Mouse (Mus musculus) CD8-positive naive resting alpha-beta T cell, adult 2 months (primary cell): ENCODE results near the gene Atp5d.

Experiments
- DNase-seq, 2 experiments: peaks; one replicate each; pipeline ENCODE4 v3.0.0; 2022; ENCODE audit warnings: low read depth in 2 of 2, low spot score in 2 of 2

Gene Atp5d

DNA sequence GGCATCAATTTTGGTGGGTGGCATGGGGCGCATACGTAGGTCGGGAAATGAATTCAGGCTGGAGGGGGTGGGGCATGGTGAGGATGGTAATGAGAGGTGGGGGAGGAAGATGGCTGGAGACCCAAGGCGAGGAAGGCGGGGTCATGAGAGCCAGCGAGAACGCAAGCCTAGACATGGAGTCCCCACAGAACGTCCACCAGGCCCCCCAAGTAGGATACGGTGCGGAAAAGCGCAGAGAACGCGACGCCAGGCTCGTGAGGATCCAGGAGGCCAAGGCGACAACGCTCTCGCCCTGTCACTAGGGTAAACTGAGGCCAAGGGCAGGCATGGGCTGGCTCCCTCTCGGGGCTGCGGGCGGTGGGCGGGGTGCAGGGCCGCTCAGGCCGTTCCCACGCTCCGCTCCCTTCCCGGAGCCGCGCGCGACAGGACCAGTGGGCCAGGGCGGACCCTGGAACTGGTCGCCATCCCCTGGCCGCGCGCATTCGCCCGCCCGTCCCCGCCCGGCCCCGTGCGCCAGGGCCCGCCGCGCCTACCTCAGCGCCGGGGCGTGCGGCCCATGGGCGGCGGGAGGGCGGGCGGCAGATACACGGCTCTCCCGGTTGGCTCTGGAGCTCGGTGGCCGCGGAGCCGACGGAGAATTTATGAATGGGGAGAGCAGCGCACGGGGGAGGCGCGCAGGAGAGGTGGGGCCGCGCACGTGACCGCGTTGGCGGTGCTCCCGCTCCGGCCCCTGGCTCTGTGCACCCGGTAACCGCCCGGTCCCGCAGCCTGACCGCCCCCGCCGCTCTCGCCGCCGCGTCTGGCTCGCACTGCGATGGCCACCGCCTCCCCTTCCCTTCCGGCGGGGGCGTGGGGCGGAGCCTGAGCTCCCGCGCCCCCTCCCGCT is at the start of gene Atp5d:
TSS of gene Atp5d (plus strand) at position 80 of the 886 bp plus-strand sequence.
- peak in 1 of 2 experiments; percentile 21 for DNase-seq

DNA sequence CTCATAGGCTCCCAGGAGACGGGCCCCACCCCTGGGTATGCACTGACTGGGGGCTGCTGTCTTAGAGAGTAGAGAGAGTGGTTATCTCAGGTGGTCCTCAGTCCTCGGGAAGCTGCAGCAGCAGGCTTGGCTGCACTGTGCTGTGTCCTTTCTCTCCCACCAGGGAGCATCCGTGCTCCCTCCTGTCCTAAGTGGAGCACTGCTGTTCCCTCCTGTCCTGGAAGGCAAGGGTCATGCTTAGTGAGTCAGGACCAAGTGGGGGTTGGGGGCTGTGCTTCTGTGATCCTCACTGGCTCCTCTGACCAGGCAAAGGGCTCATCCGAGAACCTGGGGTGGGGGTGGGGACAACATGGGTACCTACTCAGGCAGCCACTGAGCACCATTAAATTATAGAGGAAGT is 49.3 kb upstream of the Atp5d start:
- DNase-seq, result no peak

DNA sequence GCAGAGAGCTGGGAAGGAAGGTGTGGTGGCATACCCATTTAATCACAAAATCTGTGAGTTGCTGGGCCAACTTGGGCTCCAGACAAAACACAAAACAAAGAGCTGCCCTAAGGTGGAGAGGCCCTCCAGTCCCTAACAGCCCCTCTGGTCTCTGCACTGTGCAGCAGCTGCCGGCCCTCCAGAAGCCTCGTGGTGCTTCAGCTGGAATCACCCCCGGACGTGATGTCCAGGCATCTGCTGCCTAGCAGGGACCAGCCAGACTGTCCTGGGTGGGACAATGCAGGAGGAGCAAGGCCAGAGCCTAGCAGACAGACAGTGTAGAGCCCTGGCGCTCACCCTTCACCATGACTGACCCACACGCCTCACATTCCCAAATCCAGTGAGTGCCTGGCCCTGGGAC is 46.9 kb upstream of the Atp5d start:
- DNase-seq, result no peak

DNA sequence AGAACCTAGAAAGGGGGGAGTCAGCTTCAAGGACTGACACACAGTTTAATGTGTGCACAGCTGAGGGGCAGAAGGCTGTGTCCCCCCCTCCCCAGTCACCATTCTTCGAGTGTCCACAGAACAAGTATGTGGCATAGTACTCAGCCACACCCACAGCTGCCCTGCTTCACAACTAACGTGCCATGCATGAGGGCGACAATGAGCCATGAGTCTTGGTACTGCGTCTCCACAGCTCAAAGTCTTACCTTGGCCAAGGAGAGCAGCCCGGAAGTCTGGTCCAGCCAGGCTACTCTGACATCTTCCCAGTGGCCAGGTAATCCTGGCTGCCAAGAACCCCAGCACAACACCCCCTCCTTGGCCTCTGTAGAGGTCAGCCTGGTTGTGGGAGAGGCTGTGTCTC is 45.7 kb upstream of the Atp5d start:
- no peak for DNase-seq

DNA sequence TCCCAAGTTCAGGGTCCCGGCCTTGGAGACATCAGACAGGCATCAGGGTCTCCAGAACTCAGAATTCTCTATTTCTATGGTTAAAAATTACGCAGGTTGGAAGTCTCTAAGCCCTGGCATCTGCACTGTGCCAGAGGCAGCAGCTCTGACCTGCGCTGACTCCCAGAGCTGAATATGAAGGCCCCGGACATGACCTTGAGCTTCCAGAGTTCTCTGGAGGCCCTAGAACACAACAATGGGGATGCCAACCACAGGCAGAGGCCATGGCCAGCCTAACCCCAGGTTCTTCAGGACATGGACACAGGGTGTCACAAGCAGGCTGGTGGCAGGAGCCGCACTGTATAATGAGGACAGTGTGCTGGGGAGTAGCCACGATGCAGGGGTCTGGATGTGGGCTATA is 44.3 kb upstream of the Atp5d start:
- DNase-seq, result no peak

DNA sequence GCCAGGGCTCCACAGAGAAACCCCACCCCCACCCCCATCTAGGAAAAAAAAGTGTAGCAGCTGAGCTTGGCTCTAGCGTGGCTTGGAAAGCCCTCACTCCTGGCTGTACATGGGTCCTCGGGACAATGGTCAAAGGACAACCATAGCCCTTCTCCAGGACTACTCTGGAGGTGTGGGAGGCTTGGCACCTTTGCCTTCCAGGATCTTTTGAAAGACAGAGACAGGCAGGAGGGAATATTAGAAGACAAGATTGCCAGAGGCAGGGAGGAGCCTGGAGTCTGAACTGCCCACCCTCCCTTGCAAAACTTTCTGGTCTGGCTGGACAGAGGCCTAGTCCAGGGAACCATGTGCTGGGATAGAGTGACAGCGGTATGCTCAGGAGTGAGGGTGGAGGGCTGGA is 43.7 kb upstream of the Atp5d start:
- DNase-seq, result no peak

DNA sequence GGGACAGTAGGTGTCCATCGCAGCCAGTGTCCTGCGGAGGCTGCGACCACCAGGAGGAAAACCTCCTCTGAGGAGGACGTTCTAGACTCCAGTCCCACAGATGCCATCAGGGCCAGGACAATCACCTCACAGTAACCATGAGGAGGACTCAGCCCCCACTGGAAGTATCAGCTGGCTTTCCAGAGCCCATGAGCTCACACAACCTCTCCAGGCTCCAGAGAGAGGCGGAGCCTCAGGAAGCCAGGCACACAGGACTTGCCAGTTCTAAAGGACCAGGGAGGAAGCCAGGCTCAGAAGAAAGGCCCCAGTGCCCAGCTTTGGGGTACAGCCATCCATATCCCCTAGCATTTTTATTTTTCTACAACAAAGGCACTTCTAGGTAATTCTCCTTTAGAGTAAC is 42.9 kb upstream of the Atp5d start:
- DNase-seq, result no peak

DNA sequence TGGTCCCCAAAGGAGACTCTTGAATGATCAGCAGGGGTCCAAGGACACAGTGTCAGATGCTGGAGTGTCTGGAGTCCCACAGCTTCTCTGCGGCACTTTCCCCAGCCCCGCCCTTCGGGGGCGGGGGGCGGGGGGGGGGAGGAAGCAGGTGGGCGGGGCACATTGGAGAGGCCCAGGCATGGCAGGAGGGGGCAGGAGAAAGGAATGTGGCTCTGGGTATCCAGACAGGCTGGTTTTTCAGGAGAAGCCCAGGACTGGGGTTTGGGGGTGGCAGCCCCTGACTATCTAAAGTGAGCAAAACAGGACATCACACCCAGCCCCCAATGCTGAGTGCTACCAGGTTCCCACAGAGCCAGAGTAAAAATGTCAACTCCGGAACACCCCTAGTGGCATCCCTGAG is 41.2 kb upstream of the Atp5d start:
- DNase-seq, result no peak

DNA sequence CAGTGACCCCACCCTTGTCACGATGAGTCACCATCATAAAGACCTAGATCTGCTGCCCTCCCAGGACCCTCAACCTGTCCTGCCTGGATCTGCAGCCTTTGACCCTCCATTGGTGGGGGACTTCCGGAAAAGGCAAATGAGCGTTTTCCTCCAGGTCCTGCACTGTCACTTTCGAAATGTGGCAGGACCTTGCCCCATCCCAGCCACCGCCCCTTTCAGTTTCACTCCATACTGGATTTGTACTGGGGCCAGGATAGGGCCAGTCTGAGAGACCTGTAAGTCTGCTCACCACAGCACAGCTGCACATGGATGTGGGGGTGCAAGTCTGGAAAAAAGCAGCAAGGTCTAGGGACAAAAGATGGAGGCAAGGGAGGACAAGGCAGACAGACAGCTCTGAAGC is 39.8 kb upstream of the Atp5d start:
- no peak for DNase-seq

DNA sequence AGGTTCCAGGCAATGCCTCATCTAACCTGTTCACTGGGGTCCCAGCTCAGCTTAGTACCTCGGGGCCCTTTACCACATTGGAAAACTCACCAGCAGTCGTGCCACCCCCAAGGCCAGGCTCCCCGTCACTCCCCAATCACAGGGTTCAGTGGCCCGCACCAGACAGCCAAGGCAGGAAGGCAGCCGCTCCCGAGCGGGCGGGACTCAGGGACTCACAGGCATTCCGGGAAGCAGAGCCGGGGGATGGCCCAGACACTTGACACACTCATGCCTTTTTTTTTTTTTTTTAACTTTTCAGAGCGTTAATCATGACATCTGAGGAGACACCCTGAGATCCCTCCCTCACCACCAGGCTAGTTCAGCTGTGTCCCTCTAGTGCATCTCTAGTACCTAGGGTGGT is 37.5 kb upstream of the Atp5d start:
- DNase-seq, result no peak

DNA sequence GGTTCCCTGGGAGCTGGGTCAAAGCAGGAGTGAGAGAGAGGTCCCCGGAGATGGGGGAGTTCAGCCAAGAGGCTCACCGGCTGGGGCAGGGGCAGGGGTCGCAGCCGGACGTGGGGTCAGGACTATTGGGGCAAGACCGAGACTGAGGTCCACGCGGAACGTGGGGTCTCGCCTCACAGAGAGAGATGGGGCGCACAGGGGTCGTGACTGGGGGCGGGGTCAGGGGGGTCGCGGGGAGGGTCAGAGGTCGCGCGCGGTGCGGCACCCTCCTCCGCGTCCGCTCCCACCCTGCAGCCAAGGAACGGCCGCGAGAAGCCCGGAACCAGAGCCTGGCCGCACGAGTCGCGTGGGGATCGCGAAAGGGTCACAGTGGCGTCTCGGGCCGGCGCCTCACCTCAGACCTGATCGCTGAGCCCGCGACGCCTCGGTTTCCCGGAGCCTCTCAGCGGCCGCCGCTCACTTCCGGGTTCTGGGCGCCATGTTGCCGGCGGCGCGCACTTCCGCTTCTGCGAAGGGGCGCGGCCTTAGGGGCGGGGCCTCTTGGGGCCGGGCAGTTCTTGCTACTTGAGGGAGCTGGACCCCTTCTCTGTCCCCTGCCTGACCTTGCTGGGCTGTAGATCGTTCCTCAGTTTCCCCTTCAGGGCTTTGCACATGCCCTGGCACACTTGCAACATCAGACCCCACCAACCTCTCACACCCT is 36.1 kb upstream of the Atp5d start:
- DNase-seq, result peak; percentile 75 to 82

DNA sequence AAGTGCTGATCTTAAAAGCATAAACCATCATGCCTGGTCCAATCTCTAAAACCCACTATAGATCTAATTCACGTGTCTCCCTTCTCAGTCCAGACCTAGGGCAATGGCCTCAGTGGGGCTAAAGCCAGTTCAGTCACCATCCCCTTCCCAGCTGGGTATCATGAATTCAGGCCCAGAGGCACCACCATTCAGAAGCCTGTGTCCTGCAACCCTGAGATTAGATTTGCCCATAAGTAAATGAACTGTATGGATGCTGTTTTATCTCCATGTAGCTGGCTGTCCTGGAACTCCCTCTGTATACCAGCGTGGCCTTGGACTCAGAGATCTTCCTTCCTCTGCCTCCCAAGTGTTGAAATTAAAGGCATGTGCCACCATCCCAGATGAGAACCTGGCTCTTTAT is 35.4 kb upstream of the Atp5d start:
- DNase-seq, result no peak

DNA sequence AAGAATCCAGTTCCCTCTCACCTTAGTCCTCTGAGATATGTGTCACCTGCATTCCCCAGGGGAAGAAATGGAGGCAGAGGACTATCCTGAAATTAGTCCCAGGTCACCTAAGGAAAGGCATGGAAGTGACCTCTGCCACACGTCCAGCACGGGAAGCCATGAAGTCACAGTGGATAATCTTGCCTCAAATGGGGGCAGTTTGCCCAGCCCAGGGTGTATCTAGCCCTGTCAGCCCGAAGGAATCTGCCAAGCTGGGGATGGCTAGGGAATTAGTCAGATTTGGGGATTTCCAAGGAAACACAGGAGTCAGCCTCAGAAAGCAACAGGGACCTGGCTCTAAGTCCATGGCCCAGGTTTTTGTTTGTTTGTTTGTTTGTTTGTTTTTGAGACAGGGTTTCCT is 34.3 kb upstream of the Atp5d start:
- no peak for DNase-seq

DNA sequence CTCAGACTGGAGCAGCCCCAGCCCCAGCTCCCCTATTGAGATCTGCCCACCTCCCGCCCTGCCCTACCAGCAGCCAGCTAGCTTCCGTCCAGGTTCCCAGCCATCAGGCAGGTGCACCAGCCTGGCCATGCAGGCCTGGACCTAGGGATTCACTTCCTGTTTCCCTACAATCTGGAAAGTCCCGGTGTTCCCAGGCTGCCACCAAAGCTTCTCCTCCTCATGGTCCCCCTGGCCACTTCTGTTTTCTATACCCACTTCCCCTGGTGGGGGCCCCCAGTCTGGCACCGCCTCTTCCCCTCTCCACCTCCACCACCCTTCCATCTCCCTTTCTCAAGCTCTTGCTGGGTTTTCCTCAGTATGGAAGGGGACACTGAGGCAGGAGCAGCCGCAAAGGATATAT is 33.0 kb upstream of the Atp5d start, which contains the start of gene Sbno2:
TSS of gene Sbno2 (minus strand) at position 112 of the 400 bp plus-strand sequence.
- no peak for DNase-seq

DNA sequence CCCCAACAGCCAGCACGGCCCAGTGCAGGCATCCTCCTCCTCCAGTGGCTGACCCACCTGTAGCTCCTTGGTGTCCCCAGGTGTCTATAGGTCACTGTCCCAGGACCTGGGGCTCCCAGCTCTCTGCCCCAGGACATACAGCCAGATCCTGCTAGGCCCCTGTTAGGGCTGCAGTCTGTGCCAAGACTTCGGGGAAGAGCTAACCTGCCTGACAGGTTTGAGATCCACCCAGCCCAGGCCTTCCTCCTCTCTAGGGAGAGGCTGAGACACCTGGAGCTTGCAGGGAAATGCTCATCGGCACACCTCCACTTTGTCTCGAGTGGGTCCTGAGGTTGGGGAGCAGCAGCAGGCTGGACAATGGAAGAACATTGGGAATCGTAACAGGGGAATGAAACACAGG is 32.5 kb upstream of the Atp5d start:
- no peak for DNase-seq

DNA sequence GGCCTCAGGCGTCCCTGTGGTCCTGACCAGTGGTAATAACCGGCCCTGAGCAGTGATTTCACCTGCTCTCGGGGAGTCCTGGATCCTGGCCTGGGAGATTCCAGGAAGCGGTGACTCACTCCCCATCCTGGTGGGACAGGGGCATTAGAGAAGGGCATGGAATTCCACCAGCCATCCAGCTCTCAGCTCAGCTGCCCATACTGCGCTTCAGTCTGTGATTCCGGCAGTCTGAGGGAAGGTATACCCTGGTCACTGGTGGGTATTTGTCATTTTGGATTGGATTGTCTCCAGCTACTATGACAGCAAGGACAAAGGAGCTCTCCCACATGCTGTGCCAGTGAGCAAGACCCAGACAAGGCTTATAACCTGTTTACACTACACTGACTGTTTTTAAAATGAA is 30.8 kb upstream of the Atp5d start:
- no peak for DNase-seq

DNA sequence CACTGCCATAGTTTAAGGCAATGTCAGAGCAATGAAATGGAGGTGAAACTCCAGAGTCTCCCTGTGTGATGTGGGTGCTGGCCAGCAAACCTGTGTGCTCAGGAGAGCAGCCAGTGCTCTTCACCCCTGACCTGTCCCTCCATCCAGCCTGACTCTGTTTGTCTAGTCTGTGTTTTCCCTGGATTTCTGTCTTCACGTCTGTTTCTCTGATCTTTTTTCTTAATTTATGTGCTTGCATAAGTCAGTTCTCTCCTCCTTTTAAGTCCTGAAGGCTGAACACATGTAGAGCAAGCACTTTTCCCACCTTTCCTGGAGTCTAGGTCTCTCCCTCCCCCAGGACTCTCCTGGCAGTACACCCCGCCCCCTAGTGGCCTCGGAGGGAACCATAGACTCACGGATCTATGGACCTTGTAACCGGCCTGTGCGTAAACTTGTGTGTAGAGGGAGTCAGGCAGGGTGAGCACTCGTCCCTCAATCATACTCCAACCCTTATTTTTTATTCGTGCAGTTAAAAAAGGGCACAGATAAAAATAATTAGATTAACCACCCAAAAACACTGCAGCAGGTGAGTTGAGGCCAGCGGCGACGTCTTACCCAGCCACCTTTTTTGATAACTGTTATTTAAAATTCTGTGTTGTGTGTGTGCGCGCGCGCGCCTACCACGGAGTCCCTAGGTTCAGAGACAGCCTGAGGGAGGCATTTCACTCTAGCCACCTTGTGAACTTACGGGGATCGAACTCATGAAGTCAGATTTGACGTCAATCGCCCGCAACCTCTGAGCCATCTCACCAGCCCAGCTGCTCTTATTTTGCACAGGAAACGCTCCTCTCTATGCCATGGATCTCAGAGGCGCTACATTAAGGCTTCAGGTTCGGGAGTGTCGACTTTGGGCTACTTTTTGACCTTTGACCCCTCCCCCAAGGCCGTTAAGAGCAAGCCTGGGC is 23.8 kb upstream of the Atp5d start:
- peak; percentile 81 to 84 for DNase-seq

DNA sequence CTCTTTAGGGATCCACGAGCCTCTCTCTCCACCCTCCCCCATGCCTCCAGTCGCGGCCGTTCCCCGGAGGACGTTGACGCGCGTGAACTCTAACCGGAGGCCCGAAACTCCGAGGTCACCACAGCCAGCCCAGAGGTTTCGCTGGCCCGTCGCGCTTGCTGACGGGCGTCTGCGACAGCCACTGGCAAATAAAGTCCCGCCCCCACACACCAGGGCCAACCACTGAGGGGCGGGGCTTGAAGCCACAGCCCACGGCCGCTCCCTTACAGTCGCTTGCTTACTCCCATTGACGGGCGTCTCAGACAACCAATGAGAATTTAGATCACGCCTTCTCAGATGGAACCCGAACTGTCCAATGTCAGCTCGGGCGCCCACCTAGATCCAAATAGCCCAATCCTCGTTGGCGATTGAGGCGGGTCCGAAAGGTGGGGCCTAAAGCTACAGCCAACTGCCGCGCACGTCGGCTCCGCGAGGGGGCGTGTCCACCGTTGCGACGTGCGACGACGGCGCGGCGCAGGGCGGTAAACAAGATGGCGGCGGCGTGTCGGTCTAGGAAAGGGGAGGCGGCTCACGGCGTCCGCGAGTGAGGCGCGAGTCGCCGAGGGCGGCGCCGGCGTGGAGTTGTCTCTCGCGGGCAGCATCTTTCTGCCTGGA is 23.0 kb upstream of the Atp5d start, which contains the start of gene Stk11:
TSS of gene Stk11 (plus strand) at position 514 of the 654 bp plus-strand sequence.
- DNase-seq, result peak; percentile 96 to 97

DNA sequence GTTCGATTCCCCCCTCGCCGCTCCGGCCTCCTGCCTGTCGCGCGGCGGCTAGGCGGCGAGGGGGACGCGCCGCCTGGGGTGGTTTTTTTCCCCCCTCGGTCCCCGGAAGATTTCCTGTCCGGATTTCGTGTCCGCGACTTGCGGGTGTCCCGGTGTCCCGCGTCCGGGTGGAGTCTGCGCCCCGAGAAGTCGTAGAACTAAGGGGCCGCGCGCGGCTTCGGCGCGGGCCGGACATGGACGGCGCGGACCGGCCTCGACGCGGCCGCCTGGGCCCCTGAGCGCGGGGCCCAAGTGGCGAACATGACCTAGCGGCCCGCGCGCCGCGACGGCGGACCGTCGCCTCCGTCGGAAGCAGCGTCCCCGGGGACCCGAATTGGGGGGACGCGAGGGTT is 22.5 kb upstream of the Atp5d start:
- no peak for DNase-seq

DNA sequence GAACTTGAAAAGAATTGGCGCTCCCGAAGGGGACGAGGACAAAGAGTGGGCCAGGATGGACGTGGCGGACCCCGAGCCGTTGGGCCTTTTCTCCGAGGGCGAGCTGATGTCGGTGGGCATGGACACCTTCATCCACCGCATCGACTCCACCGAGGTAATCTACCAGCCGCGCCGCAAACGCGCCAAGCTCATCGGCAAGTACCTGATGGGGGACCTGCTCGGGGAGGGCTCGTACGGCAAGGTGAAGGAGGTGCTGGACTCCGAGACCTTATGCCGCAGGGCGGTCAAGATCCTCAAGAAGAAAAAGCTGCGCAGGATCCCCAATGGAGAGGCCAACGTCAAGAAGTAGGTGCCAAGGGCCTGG is 21.9 kb upstream of the Atp5d start:
- peak in 1 of 2 experiments; percentile 16 for DNase-seq
